Mouse (Mus musculus): ENCODE results near the gene Ptpn6. TPM values are rescaled to one million over a fixed set of nuclear protein-coding genes. Genes with fewer than 3 reads are reported as not detected.
"Not testable (repeated sequence)": the region's sequence is repeated elsewhere in the genome, so short reads cannot be mapped to it uniquely, and the experiment has no call there.

Gene Ptpn6
- polyA plus RNA-seq, 1 experiment from 2014 or later: 4.0 TPM

GRCm38 (mm10) chr6:124689011-124689410 is 49.5 kb downstream of the Ptpn6 start:
- H3K36me3 ChIP-seq (ENCODE audit: control insufficient read depth, insufficient read depth, low read length): no peaks in the 10 kb centered on the region
- no peaks in the 10 kb centered on the region for H3K27me3 ChIP-seq (ENCODE audit: control insufficient read depth, insufficient read depth, low read depth, low read length)
- no peak overlapping the region for H3K4me3 ChIP-seq (ENCODE audit: low read depth, low read length)
- 95% methylated on average over 3 of the region's 3 CpGs for WGBS
- no peak overlapping the region for H3K4me2 ChIP-seq (ENCODE audit: low read length)
- no peak overlapping the region for H3K27ac ChIP-seq (ENCODE audit: low read length)
- no peak overlapping the region for H3K9ac ChIP-seq (ENCODE audit: low read depth, low read length)
- no peaks in the 10 kb centered on the region for H3K9me3 ChIP-seq (replicated peaks; ENCODE audit: control insufficient read depth, low read length, poor library complexity, severe bottlenecking)
- no peak for ATAC-seq
- no peaks in the 10 kb centered on the region for H3K4me1 ChIP-seq (ENCODE audit: control insufficient read depth, insufficient read depth, low read length)

- Histone ChIP-seq H3K9me3 (replicated peaks; ENCODE audit: control insufficient read depth, low read length, poor library complexity, severe bottlenecking) (no peaks in the 10 kb centered on the region), H3K27ac (ENCODE audit: low read length) (no peak overlapping the region), H3K36me3 (ENCODE audit: control insufficient read depth, insufficient read depth, low read length) (no peaks in the 10 kb centered on the region), H3K4me2 (ENCODE audit: low read length) (no peak overlapping the region), H3K27me3 (ENCODE audit: control insufficient read depth, insufficient read depth, low read depth, low read length) (no peaks in the 10 kb centered on the region), H3K9ac (ENCODE audit: low read depth, low read length) (no peak overlapping the region), H3K4me3 (ENCODE audit: low read depth, low read length) (no peak overlapping the region), H3K4me1 (ENCODE audit: control insufficient read depth, insufficient read depth, low read length) (no peaks in the 10 kb centered on the region)
- no peak for ATAC-seq
- WGBS: 88% methylated on average over 8 of the region's 8 CpGs
Measured at GRCm38 (mm10) chr6:124688151-124688758, 50.3 kb downstream of the Ptpn6 start.

GRCm38 (mm10) chr6:124686644-124687043 is 51.9 kb downstream of the Ptpn6 start:
- not testable (repeated sequence) for H3K27me3 ChIP-seq (ENCODE audit: control insufficient read depth, insufficient read depth, low read depth, low read length); H3K9ac ChIP-seq (ENCODE audit: low read depth, low read length); H3K4me3 ChIP-seq (ENCODE audit: low read depth, low read length); H3K4me2 ChIP-seq (ENCODE audit: low read length); H3K36me3 ChIP-seq (ENCODE audit: control insufficient read depth, insufficient read depth, low read length); H3K27ac ChIP-seq (ENCODE audit: low read length); H3K9me3 ChIP-seq (replicated peaks; ENCODE audit: control insufficient read depth, low read length, poor library complexity, severe bottlenecking); H3K4me1 ChIP-seq (ENCODE audit: control insufficient read depth, insufficient read depth, low read length); ATAC-seq
- WGBS: 79% methylated on average over 1 of the region's 1 CpGs

GRCm38 (mm10) chr6:124685606-124686386 is 52.7 kb downstream of the Ptpn6 start:
- WGBS: 91% methylated on average over 12 of the region's 12 CpGs
- no peak for ATAC-seq
- H3K9ac ChIP-seq (ENCODE audit: low read depth, low read length): no peak overlapping the region
- no peak overlapping the region for H3K4me2 ChIP-seq (ENCODE audit: low read length)
- no peaks in the 10 kb centered on the region for H3K27me3 ChIP-seq (ENCODE audit: control insufficient read depth, insufficient read depth, low read depth, low read length)
- no peaks in the 10 kb centered on the region for H3K4me1 ChIP-seq (ENCODE audit: control insufficient read depth, insufficient read depth, low read length)
- no peak overlapping the region for H3K4me3 ChIP-seq (ENCODE audit: low read depth, low read length)
- H3K9me3 ChIP-seq (replicated peaks; ENCODE audit: control insufficient read depth, low read length, poor library complexity, severe bottlenecking): no peaks in the 10 kb centered on the region
- H3K36me3 ChIP-seq (ENCODE audit: control insufficient read depth, insufficient read depth, low read length): no peaks in the 10 kb centered on the region
- H3K27ac ChIP-seq (ENCODE audit: low read length): no peak overlapping the region

- Histone ChIP-seq H3K4me2 (ENCODE audit: low read length) (no peak overlapping the region), H3K9ac (ENCODE audit: low read depth, low read length) (no peak overlapping the region), H3K9me3 (replicated peaks; ENCODE audit: control insufficient read depth, low read length, poor library complexity, severe bottlenecking) (no peaks in the 10 kb centered on the region), H3K36me3 (ENCODE audit: control insufficient read depth, insufficient read depth, low read length) (no peaks in the 10 kb centered on the region), H3K4me1 (ENCODE audit: control insufficient read depth, insufficient read depth, low read length) (no peaks in the 10 kb centered on the region), H3K4me3 (ENCODE audit: low read depth, low read length) (no peak overlapping the region), H3K27me3 (ENCODE audit: control insufficient read depth, insufficient read depth, low read depth, low read length) (no peaks in the 10 kb centered on the region), H3K27ac (ENCODE audit: low read length) (no peak overlapping the region)
- no peak for ATAC-seq
- 92% methylated on average over 14 of the region's 14 CpGs for WGBS
Measured at GRCm38 (mm10) chr6:124683591-124684417, 54.7 kb downstream of the Ptpn6 start.

- H3K36me3 ChIP-seq (ENCODE audit: control insufficient read depth, insufficient read depth, low read length); H3K9ac ChIP-seq (ENCODE audit: low read depth, low read length); H3K4me3 ChIP-seq (ENCODE audit: low read depth, low read length); H3K27ac ChIP-seq (ENCODE audit: low read length); H3K4me2 ChIP-seq (ENCODE audit: low read length); H3K4me1 ChIP-seq (ENCODE audit: control insufficient read depth, insufficient read depth, low read length); H3K9me3 ChIP-seq (replicated peaks; ENCODE audit: control insufficient read depth, low read length, poor library complexity, severe bottlenecking); ATAC-seq; H3K27me3 ChIP-seq (ENCODE audit: control insufficient read depth, insufficient read depth, low read depth, low read length): not testable (repeated sequence)
- 62% methylated on average over 6 of the region's 6 CpGs for WGBS
Measured at GRCm38 (mm10) chr6:124682291-124682690, 56.2 kb downstream of the Ptpn6 start.

GRCm38 (mm10) chr6:124679486-124679885 is 59.0 kb downstream of the Ptpn6 start:
- Histone ChIP-seq H3K4me1 (ENCODE audit: control insufficient read depth, insufficient read depth, low read length) (no peaks in the 10 kb centered on the region), H3K4me2 (ENCODE audit: low read length) (no peak overlapping the region), H3K36me3 (ENCODE audit: control insufficient read depth, insufficient read depth, low read length) (no peaks in the 10 kb centered on the region), H3K27ac (ENCODE audit: low read length) (no peak overlapping the region), H3K9me3 (replicated peaks; ENCODE audit: control insufficient read depth, low read length, poor library complexity, severe bottlenecking) (no peaks in the 10 kb centered on the region), H3K4me3 (ENCODE audit: low read depth, low read length) (no peak overlapping the region), H3K9ac (ENCODE audit: low read depth, low read length) (no peak overlapping the region), H3K27me3 (ENCODE audit: control insufficient read depth, insufficient read depth, low read depth, low read length) (no peaks in the 10 kb centered on the region)
- ATAC-seq: no peak
- WGBS: 92% methylated on average over 3 of the region's 3 CpGs

- no peaks in the 10 kb centered on the region for H3K4me1 ChIP-seq (ENCODE audit: control insufficient read depth, insufficient read depth, low read length)
- H3K9me3 ChIP-seq (replicated peaks; ENCODE audit: control insufficient read depth, low read length, poor library complexity, severe bottlenecking): no peaks in the 10 kb centered on the region
- H3K9ac ChIP-seq (ENCODE audit: low read depth, low read length): no peak overlapping the region
- WGBS: 95% methylated on average over 7 of the region's 7 CpGs
- ATAC-seq: no peak
- H3K36me3 ChIP-seq (ENCODE audit: control insufficient read depth, insufficient read depth, low read length): no peaks in the 10 kb centered on the region
- no peak overlapping the region for H3K4me2 ChIP-seq (ENCODE audit: low read length)
- H3K27me3 ChIP-seq (ENCODE audit: control insufficient read depth, insufficient read depth, low read depth, low read length): no peaks in the 10 kb centered on the region
- H3K4me3 ChIP-seq (ENCODE audit: low read depth, low read length): no peak overlapping the region
- no peak overlapping the region for H3K27ac ChIP-seq (ENCODE audit: low read length)
Measured at GRCm38 (mm10) chr6:124678769-124679168, 59.7 kb downstream of the Ptpn6 start.

GRCm38 (mm10) chr6:124676171-124676570 is 62.3 kb downstream of the Ptpn6 start:
- WGBS: 91% methylated on average over 6 of the region's 6 CpGs
- ATAC-seq: no peak
- no peak overlapping the region for H3K27ac ChIP-seq (ENCODE audit: low read length)
- no peaks in the 10 kb centered on the region for H3K4me1 ChIP-seq (ENCODE audit: control insufficient read depth, insufficient read depth, low read length)
- no peak overlapping the region for H3K4me3 ChIP-seq (ENCODE audit: low read depth, low read length)
- H3K27me3 ChIP-seq (ENCODE audit: control insufficient read depth, insufficient read depth, low read depth, low read length): no peaks in the 10 kb centered on the region
- H3K9ac ChIP-seq (ENCODE audit: low read depth, low read length): no peak overlapping the region
- H3K36me3 ChIP-seq (ENCODE audit: control insufficient read depth, insufficient read depth, low read length): no peaks in the 10 kb centered on the region
- no peak overlapping the region for H3K4me2 ChIP-seq (ENCODE audit: low read length)
- H3K9me3 ChIP-seq (replicated peaks; ENCODE audit: control insufficient read depth, low read length, poor library complexity, severe bottlenecking): no peaks in the 10 kb centered on the region

All from midbrain, embryonic 16.5 days (tissue).